In genomic region chr11:94159066-94159880, GRCm38 (mm10) we compare ENCODE assay signal across 8 mouse cellular contexts. TPM values are rescaled to one million over a fixed set of nuclear protein-coding genes. Genes with fewer than 3 reads are reported as not detected.
DNase-seq lines count a peak whose midpoint lies in the region; ATAC-seq lines count a peak whose summit lies in the region.

No protein-coding gene starts in this region.

- ATAC-seq in hindbrain, embryonic 15.5 days (ENCODE audit: low FRiP score, low read depth): no peak

- H3K9ac ChIP-seq in hindbrain, embryonic 15.5 days: no peak overlapping the region; the same call in 1 of the 2 replicates

- no peaks in the 10 kb centered on the region for H3K27me3 ChIP-seq in forebrain, embryonic 10.5 days (ENCODE audit: poor library complexity, severe bottlenecking)
- no peaks in the 10 kb centered on the region for H3K27me3 ChIP-seq in hindbrain, embryonic 15.5 days

- peak; percentile 63 for DNase-seq in kidney, adult 18-20 months
- DNase-seq in kidney, postnatal 10 days: no peak
- peak; percentile 97 for DNase-seq in adipocyte (ENCODE audit: low spot score)
- no peak for DNase-seq in forebrain, embryonic 10.5 days (ENCODE audit: extremely low spot score, low spot score)
- peak; percentile 69 for DNase-seq in lung, postnatal 14 days
- DNase-seq in c-Kit-positive CD71-positive TER-119-positive erythroid progenitor cells, embryonic 14.5 days (ENCODE audit: low spot score): no peak
- DNase-seq in thymus, postnatal 25 days: no peak

- H3K4me1 ChIP-seq in forebrain, embryonic 10.5 days: peaks cover 58% of the 10 kb centered on the region
- peaks cover 44% of the 10 kb centered on the region for H3K4me1 ChIP-seq in hindbrain, embryonic 15.5 days (replicated peaks)

- H3K4me2 ChIP-seq in hindbrain, embryonic 15.5 days: peak overlapping the region; percentile 53

- peak overlapping the region; percentile 43 for H3K4me3 ChIP-seq in forebrain, embryonic 10.5 days
- no peak overlapping the region for H3K4me3 ChIP-seq in hindbrain, embryonic 15.5 days

- no peaks in the 10 kb centered on the region for H3K9me3 ChIP-seq in forebrain, embryonic 10.5 days
- H3K9me3 ChIP-seq in hindbrain, embryonic 15.5 days: no peaks in the 10 kb centered on the region

- no peaks in the 10 kb centered on the region for H3K36me3 ChIP-seq in forebrain, embryonic 10.5 days (replicated peaks)
- no peaks in the 10 kb centered on the region for H3K36me3 ChIP-seq in hindbrain, embryonic 15.5 days

- 40% methylated on average over 14 of the region's 14 CpGs for WGBS in forebrain, embryonic 10.5 days
- WGBS in hindbrain, embryonic 15.5 days: 28% methylated on average over 14 of the region's 14 CpGs

- H3K27ac ChIP-seq in forebrain, embryonic 10.5 days: peak overlapping the region; percentile 97
- H3K27ac ChIP-seq in hindbrain, embryonic 15.5 days (replicated peaks): peak overlapping the region; percentile 99

RNA-seq across cellular contexts. Expression of gene Tob1, which starts 52.0 kb away (rescaled TPM):
- polyA plus RNA-seq in forebrain, embryonic 10.5 days (2016; fragmentation: Nextera tagmentation; extraction: Ambion mirVana): 18.8 and 20.1 TPM in 2 replicates
- polyA plus RNA-seq in hindbrain, embryonic 15.5 days (2015; fragmentation: Nextera tagmentation; extraction: Ambion mirVana): 32.8 and 35.6 TPM in 2 replicates

Comparison
In these comparisons a context has a peak if more than half of its experiments do, and no peak if none do; other contexts are left out.
1. DNase-seq: peak in kidney, adult 18-20 months (single experiment), adipocyte (single experiment) and lung, postnatal 14 days (single experiment); none in kidney, postnatal 10 days (single experiment), forebrain, embryonic 10.5 days (single experiment), c-Kit-positive CD71-positive TER-119-positive erythroid progenitor cells, embryonic 14.5 days (single experiment) and thymus, postnatal 25 days (single experiment).